Mouse (Mus musculus): ENCODE data around the gene Aak1. TPM values are rescaled to one million over a fixed set of nuclear protein-coding genes. Genes with fewer than 3 reads are reported as not detected.

Aak1 gene
- total RNA-seq, 1 experiment from 2014 or later = 29.3 TPM

DNA sequence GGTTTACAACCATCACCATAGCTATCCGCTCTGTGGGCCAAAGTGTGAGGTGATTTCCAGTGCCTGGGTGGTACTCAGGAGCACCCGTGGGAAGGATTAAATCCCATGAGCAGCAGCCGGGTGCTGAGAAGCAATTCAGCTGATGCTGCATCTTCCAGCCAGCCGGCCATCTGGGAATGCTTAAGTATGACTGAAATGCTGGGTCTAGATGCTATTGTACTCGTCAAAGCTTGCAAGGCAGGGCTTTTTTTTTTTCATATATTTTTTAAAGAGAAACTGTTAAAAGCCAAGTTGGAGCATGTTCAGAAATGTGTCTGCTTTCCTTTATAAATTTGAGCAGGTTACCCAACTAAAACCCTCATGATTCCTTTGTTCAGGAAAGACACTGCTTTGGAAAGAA, 85.2 kb downstream of the Aak1 start:
- no peak for ATAC-seq (ENCODE audit: extremely low read depth, insufficient number of reproducible peaks, low FRiP score, poor library complexity, severe bottlenecking)

DNA sequence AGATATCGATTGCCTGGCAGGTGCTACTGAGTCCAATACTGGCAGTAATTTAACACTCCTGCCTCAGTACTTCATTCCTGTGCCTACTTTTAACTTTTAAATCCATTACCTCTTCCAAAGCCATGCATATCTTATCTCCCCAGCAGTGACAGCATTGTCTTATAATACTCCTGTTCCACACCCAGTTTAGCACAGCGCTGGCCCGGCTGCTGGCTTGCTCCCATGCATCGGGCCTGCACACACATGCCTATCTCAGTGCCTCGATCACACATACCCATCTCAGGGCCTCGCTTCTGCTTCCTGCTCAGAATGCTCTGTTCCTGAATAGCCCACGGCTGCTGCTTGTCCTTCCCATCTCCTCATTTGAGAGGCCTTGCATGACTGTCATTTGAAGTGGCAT, 90.5 kb downstream of the Aak1 start:
- no peak for ATAC-seq (ENCODE audit: extremely low read depth, insufficient number of reproducible peaks, low FRiP score, poor library complexity, severe bottlenecking)

DNA sequence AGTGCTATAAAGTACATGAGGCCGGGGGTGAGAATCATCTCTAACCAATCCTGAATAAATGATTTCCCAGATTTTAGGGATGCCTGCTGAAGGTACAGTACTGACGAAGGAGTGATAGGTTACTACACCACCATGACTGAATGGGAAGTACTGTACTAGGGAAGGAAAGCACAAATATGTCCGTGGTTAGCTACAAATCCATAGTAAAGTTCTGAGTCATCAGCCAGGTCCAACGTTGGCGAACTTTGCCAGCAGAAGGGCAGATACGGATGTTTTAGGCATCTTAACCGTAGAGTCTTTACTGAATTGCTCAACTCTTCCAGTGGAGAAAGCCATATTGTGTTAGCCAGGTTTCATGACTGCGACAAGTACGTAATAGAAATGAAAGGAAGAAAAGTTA, 91.6 kb downstream of the Aak1 start:
- ATAC-seq (ENCODE audit: extremely low read depth, insufficient number of reproducible peaks, low FRiP score, poor library complexity, severe bottlenecking) = no peak

GRCm38 (mm10) chr6:86947100-86947499, 97.8 kb downstream of the Aak1 start:
- ATAC-seq (ENCODE audit: extremely low read depth, insufficient number of reproducible peaks, low FRiP score, poor library complexity, severe bottlenecking) = no peak

GRCm38 (mm10) chr6:86948746-86949145, 99.4 kb downstream of the Aak1 start:
- peak; percentile 48; the same call in 1 of the 2 replicates for ATAC-seq (ENCODE audit: extremely low read depth, insufficient number of reproducible peaks, low FRiP score, poor library complexity, severe bottlenecking)

GRCm38 (mm10) chr6:86950141-86950540, 100.8 kb downstream of the Aak1 start:
- ATAC-seq (ENCODE audit: extremely low read depth, insufficient number of reproducible peaks, low FRiP score, poor library complexity, severe bottlenecking) = peak; percentile 54; the same call in 1 of the 2 replicates

DNA sequence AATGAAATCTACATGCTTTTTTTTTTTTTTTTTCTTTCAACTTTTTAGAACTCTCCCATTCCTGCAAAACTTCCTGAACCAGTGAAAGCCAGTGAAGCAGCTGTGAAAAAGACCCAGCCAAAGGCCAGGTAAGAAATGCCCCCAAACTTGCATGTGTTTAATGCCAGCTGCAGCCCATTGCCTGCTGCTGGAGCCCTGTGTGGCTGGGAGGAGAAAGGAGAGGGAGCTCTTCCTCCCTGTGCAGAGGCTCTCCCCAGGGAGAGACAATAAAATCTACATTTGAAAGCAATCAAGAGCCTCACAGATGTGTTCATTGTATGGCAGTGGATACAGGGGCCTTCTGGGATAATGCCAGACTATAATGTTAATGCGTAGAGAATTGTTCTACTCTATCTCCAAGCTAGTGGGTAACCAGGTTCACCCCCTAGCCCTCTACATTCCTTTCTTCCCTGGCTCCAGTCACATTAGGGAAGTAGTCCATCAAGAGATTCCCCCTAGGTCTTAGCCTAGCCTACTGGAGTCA, 101.5 kb downstream of the Aak1 start:
- no peak for ATAC-seq (ENCODE audit: extremely low read depth, insufficient number of reproducible peaks, low FRiP score, poor library complexity, severe bottlenecking)

- ATAC-seq (ENCODE audit: extremely low read depth, insufficient number of reproducible peaks, low FRiP score, poor library complexity, severe bottlenecking) = no peak
Observed at GRCm38 (mm10) chr6:86955741-86956140, 106.4 kb downstream of the Aak1 start.

GRCm38 (mm10) chr6:86956206-86956605, 106.9 kb downstream of the Aak1 start:
- ATAC-seq (ENCODE audit: extremely low read depth, insufficient number of reproducible peaks, low FRiP score, poor library complexity, severe bottlenecking) = no peak

DNA sequence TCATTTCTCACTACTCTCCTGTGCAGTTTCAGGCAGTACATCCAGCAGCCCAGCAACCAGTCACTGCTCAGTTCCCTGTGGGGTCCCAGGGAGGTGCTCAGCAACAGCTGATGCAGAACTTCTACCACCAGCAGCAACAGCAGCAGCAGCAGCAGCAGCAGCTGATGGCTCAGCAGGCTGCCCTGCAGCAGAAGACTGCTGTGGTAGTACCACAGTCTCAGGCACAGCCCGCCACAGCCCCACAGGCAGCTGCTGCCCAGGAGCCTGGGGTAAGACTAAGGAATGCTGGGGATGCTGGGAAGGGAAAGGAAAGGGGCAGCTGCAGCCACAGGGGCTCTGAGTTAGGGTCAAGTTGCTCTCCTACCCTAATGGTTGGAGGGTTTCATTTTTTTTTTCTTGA, 109.7 kb downstream of the Aak1 start:
- ATAC-seq (ENCODE audit: extremely low read depth, insufficient number of reproducible peaks, low FRiP score, poor library complexity, severe bottlenecking) = no peak

DNA sequence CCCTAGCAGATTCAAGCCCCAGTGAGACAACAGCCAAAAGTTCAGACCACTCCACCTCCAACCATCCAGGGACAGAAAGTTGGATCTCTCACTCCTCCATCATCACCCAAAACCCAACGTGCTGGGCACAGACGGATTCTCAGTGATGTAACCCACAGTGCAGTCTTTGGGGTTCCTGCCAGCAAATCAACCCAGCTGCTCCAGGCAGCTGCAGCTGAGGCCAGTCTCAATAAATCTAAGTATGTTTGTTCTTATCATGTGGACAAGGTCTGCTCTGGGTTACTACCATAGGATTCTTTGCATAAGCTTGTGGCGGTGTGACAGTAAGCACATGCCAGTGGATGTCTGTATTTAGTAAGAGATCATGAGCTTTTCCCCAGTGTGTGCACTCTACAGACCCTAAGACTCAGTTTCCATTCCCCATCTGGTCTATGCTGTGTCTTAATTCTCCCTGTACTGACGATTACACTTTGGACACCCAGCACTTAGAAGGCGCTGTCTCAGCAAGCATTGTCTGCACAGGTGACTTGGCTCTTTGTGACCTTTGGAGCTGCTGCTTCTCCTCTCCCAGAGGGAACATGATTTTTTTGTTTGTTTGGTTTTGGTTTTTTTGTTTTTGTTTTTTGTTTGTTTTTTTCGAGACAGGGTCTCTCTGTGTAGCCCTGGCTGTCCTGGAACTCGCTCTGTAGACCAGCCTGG, 114.8 kb downstream of the Aak1 start:
- ATAC-seq (ENCODE audit: extremely low read depth, insufficient number of reproducible peaks, low FRiP score, poor library complexity, severe bottlenecking) = no peak

- no peak for ATAC-seq (ENCODE audit: extremely low read depth, insufficient number of reproducible peaks, low FRiP score, poor library complexity, severe bottlenecking)
Observed at GRCm38 (mm10) chr6:86967166-86967565, 117.8 kb downstream of the Aak1 start.

GRCm38 (mm10) chr6:86973956-86974355, 124.6 kb downstream of the Aak1 start:
- no peak for ATAC-seq (ENCODE audit: extremely low read depth, insufficient number of reproducible peaks, low FRiP score, poor library complexity, severe bottlenecking)

- no peak for ATAC-seq (ENCODE audit: extremely low read depth, insufficient number of reproducible peaks, low FRiP score, poor library complexity, severe bottlenecking)
Observed at GRCm38 (mm10) chr6:86978156-86978908, 129.0 kb downstream of the Aak1 start.

DNA sequence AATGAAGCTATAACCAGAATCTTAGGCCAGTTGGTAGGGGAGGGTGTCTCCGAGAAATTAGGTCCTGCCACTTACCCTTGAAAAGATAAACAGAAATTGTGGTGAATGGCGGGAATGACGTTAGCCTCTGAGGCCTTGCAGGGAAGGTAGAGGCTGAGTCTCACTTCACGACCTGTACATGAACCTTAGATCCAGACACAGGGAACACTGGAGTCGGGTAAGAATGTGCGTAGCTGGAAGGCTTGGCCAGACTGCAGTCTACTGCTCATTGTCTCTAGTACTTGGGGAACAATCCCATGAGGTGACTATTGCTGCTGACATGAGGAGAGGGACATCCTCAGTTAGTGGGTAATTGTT, 129.6 kb downstream of the Aak1 start:
- ATAC-seq (ENCODE audit: extremely low read depth, insufficient number of reproducible peaks, low FRiP score, poor library complexity, severe bottlenecking) = no peak

DNA sequence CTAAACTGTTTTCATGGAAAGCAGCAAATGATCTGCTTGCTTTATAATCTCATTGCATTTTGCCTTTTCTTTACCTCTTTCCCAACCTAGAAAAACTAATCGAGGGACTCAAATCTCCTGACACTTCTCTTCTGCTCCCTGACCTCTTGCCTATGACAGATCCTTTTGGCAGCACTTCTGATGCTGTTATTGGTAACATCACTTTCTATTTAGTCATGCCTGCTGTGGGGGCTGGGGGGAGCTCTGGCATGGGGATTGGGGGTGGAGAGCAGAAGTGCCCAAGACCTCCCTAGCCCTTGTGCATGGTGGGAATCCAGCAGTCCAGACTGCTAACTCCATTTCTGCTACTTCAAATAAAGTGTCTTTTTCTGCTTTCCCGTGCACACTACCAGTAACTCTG, 131.9 kb downstream of the Aak1 start:
- no peak for ATAC-seq (ENCODE audit: extremely low read depth, insufficient number of reproducible peaks, low FRiP score, poor library complexity, severe bottlenecking)

DNA sequence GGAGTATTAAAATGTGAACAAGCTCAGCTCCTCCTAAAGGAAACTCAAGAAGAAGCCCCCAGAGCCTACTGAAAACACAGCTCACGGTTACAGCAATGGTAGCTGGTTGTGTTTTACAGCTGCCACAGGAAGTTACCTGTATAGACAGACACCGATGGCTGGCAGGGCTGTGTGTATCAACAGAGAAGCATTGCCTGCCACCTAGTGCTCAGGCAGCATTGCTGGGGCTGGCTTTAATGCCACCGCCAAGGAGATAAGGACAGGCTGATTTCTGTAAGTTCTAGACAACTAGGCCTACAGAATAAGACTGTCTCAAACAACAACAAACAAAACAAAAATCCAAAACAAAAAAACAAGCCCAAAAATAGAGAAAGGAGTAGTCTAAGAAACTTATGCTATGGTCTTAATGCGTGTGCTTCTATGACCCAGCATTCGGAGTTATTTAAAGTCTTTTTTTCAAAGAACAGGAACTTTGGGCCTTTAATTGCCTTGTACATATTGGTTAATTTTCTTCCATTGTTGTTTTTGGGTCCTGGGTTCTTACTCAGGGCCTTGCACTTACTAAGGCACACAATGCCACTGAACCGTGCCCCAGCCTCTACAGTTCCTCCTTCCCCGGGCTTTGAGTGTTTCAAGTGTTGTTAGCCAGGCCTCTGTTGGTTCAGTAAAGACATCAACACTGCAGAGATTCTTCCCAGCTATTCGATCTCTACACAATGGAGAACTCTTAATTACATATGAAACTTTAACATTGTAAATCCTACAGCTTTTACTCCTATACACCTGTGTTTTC, 136.2 kb downstream of the Aak1 start:
- ATAC-seq (ENCODE audit: extremely low read depth, insufficient number of reproducible peaks, low FRiP score, poor library complexity, severe bottlenecking) = no peak

- ATAC-seq (ENCODE audit: extremely low read depth, insufficient number of reproducible peaks, low FRiP score, poor library complexity, severe bottlenecking) = no peak
Observed at GRCm38 (mm10) chr6:86989576-86989975, 140.3 kb downstream of the Aak1 start.

GRCm38 (mm10) chr6:86991041-86991440, 141.7 kb downstream of the Aak1 start:
- ATAC-seq (ENCODE audit: extremely low read depth, insufficient number of reproducible peaks, low FRiP score, poor library complexity, severe bottlenecking) = no peak

GRCm38 (mm10) chr6:86992349-86992748, 143.0 kb downstream of the Aak1 start:
- no peak for ATAC-seq (ENCODE audit: extremely low read depth, insufficient number of reproducible peaks, low FRiP score, poor library complexity, severe bottlenecking)

Data from neutrophil, adult 5-6 weeks (primary cell).